Mouse (Mus musculus) ES-Bruce4 (cell line): ENCODE measurements around the gene Gas2l3. TPM values are rescaled to one million over a fixed set of nuclear protein-coding genes. Genes with fewer than 3 reads are reported as not detected.

Source experiments
- H3K27ac ChIP-seq: 2 replicates; pipeline ENCODE4 v1.5.1; 2012; ENCODE audit warnings: low read length, inconsistent platforms; ENCODE audit not compliant: insufficient read depth
- H3K27me3 ChIP-seq: 2 replicates; pipeline ENCODE4 v1.6.1; 2012; ENCODE audit warnings: mild to moderate bottlenecking, low read length, inconsistent platforms; ENCODE audit not compliant: control insufficient read depth, poor library complexity, insufficient read depth, severe bottlenecking
- H3K36me3 ChIP-seq: 2 replicates; pipeline ENCODE4 v1.6.1; 2012; ENCODE audit warnings: inconsistent platforms, mild to moderate bottlenecking, low read length, moderate library complexity; ENCODE audit not compliant: control insufficient read depth, poor library complexity, insufficient read depth, severe bottlenecking
- H3K4me1 ChIP-seq: one replicate; pipeline ENCODE4 v1.8.1; 2011; ENCODE audit warnings: low read length; ENCODE audit not compliant: control insufficient read depth, insufficient read depth
- H3K4me3 ChIP-seq: 2 replicates; pipeline ENCODE4 v1.5.1; 2011; ENCODE audit warnings: low read depth, mild to moderate bottlenecking, low read length
- H3K9ac ChIP-seq: 2 replicates; pipeline ENCODE4 v1.6.1; 2012; ENCODE audit warnings: low read depth, mild to moderate bottlenecking, inconsistent platforms; ENCODE audit not compliant: poor library complexity, severe bottlenecking
- H3K9me3 ChIP-seq: replicated peaks from 2 replicates; pipeline ENCODE4 v1.6.1; 2012; ENCODE audit warnings: mild to moderate bottlenecking, low read length, inconsistent platforms; ENCODE audit not compliant: control insufficient read depth, poor library complexity, insufficient read depth, severe bottlenecking
- CTCF ChIP-seq: IDR thresholded peaks from one replicate; pipeline ENCODE4 v1.8.1; 2011; ENCODE audit warnings: low read depth, low read length
- EP300 ChIP-seq: IDR thresholded peaks from 2 replicates; pipeline ENCODE4 v1.6.1; 2011; ENCODE audit warnings: low read depth, low read length; ENCODE audit not compliant: insufficient read depth
- POLR2A ChIP-seq: IDR thresholded peaks from one replicate; pipeline ENCODE4 v1.8.1; 2011; ENCODE audit warnings: low read length; ENCODE audit not compliant: insufficient read depth
- polyA plus RNA-seq: library from polyadenylated mRNA; stranded (reverse); fragments of >200 nt; gene quantifications from 2 replicates; pipeline ENCODE4 v1.2.4, GENCODE M21; 2011; ENCODE audit warnings: low read depth; ENCODE audit not compliant: missing spikeins, insufficient read depth, insufficient read length

Gene Gas2l3
- polyA plus RNA-seq, 1 experiment: 65.0 TPM

DNA sequence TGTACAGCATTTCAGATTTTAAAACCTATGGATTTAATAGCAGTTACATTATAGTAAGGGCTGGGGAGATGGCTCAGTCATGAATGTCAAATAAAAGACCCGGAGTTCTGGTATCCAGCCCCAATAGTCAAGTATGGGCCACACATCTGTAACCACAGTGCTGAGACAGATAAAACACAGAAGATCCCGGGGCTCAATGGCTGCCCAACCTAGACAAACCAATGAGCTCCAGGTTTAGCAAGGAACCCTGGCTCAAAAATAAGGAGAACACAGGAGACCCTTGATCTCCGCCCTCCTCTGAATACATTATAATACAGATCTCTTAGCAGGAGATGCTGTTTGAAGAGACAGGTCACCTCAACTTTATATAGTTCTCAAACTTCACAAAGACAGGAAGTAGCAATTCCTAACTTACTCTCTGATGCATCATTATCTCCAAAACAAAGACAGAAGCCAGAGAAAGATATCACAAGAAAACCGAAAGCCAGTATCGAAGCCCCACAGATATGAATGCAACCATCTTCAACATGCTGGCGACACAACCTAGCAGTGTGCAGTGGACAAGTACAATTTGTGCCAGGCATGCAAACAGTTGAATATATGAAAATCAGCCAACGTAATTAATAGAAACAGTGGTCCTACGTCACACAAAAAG, 21.1 kb downstream of the Gas2l3 start:
- Histone ChIP-seq H3K9ac (no peak overlapping the region), H3K36me3 (peaks cover 28% of the 10 kb centered on the region), H3K9me3 (no peaks in the 10 kb centered on the region), H3K27me3 (no peaks in the 10 kb centered on the region), H3K27ac (no peak overlapping the region), H3K4me1 (no peaks in the 10 kb centered on the region), H3K4me3 (no peak overlapping the region)
- no peak for TF ChIP-seq EP300
- TF ChIP-seq POLR2A: no peak
- no peak for TF ChIP-seq CTCF

DNA sequence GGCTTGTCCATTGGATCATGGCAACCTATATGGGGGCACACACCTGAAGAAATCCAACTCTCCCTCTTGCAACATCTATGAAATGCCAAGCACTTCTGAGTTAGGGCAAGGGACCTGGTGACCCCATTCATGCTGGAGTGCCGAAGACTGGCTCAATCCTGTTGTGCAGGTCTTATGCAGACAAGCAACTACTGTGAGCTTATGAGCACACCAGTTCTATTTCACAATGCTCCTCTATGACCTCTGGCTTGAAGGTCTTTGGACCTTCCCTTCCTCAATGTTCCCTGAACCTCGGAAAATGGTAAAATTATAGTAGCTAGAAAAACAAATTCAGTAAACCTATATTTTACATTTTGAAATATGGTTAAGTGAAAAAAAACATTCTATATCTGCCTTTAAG, 25.8 kb downstream of the Gas2l3 start:
- peaks cover 40% of the 10 kb centered on the region for H3K36me3 ChIP-seq
- H3K9me3 ChIP-seq: no peaks in the 10 kb centered on the region
- H3K4me3 ChIP-seq: no peak overlapping the region
- H3K27me3 ChIP-seq: no peaks in the 10 kb centered on the region
- no peaks in the 10 kb centered on the region for H3K4me1 ChIP-seq
- no peak overlapping the region for H3K27ac ChIP-seq
- no peak for TF ChIP-seq EP300
- no peak for TF ChIP-seq CTCF
- H3K9ac ChIP-seq: no peak overlapping the region

DNA sequence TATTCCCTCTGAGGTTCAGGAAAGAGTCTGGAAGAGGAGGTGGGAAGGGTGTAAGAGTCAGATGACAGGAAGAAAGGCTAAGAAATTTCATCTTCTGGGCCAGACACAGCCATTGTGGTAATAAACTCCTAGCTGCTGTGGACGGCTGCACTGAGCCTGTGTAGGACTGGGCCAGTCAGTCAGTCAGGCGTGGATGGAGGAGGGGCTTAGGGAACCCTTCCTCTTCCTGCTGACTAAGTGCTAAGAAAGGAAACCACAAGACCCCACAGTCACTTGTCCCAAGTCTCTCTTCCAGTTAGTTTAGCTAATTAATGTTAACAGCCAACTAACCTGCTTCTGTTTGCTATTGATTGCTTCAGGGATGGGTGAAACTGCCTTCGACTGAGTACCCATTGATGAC, 28.3 kb downstream of the Gas2l3 start:
- TF ChIP-seq EP300 (no peak), CTCF (no peak), POLR2A (no peak)
- Histone ChIP-seq H3K9ac (no peak overlapping the region), H3K4me1 (no peaks in the 10 kb centered on the region), H3K36me3 (peaks cover 44% of the 10 kb centered on the region), H3K4me3 (no peak overlapping the region), H3K27ac (no peak overlapping the region), H3K9me3 (no peaks in the 10 kb centered on the region), H3K27me3 (no peaks in the 10 kb centered on the region)

DNA sequence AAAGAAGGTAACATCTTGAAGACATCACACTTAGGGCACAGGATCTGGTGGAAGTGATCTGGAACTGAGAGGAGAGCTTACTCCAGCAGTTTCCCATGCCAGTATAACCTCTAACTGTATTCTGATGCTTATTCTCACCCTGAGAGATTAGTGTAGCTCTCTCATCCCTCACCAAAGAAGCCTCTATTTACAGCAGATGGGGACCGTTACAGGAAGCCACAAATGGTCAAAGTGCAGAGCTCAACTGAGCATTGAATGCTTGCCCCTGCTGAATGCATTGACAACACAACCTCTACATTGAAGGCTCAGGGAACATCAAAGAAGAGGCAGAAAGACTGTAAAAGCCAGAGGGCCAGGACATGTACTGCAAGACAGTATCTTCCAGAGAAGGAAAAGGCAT, 36.2 kb downstream of the Gas2l3 start:
- no peak overlapping the region for H3K27ac ChIP-seq
- H3K9me3 ChIP-seq: no peaks in the 10 kb centered on the region
- no peak overlapping the region for H3K9ac ChIP-seq
- H3K4me3 ChIP-seq: no peak overlapping the region
- H3K27me3 ChIP-seq: no peaks in the 10 kb centered on the region
- TF ChIP-seq POLR2A: no peak
- no peak for TF ChIP-seq CTCF
- no peak for TF ChIP-seq EP300
- peaks cover 4% of the 10 kb centered on the region for H3K36me3 ChIP-seq
- no peaks in the 10 kb centered on the region for H3K4me1 ChIP-seq

DNA sequence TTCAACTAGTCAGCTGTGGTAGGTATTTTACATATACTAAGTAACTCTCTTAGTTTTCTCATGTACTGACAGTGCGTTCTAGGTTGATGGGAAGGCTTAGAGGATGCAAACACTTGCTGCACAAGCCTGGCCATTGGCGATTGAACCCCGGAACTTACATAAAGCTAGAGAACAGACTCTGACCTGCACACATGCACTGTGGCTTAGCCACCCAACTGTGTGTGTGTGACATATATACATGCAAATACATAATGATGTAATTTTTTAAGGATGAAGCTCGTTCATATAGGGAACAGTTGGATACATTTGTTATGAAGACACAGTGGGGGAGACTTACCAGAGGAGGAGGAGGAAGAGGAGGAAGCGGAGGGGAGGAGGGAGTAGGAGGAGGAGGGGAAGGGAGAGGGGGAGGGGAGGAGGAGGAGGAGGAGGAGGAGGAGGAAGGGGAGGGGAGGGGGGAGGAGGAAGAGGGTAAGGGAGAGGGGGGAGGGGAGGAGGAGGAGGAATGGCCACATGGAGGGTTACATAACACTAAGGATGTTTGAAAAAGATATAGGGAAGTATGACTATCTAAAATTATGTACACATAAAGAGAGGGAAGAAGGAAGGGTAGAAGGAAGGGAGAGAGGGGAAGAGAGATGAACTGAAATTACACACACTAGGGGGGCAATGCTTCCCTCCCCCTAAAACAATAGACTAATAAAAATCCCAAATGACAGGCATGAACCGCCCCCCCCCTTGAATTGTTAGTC, 36.9 kb downstream of the Gas2l3 start:
- TF ChIP-seq EP300 (no peak), CTCF (no peak), POLR2A (no peak)
- peaks cover 3% of the 10 kb centered on the region; the same call in 1 of the 2 replicates for H3K36me3 ChIP-seq
- H3K4me1 ChIP-seq: no peaks in the 10 kb centered on the region
- no peaks in the 10 kb centered on the region for H3K9me3 ChIP-seq
- no peak overlapping the region for H3K27ac ChIP-seq
- H3K27me3 ChIP-seq: no peaks in the 10 kb centered on the region
- no peak overlapping the region for H3K4me3 ChIP-seq
- H3K9ac ChIP-seq: no peak overlapping the region

DNA sequence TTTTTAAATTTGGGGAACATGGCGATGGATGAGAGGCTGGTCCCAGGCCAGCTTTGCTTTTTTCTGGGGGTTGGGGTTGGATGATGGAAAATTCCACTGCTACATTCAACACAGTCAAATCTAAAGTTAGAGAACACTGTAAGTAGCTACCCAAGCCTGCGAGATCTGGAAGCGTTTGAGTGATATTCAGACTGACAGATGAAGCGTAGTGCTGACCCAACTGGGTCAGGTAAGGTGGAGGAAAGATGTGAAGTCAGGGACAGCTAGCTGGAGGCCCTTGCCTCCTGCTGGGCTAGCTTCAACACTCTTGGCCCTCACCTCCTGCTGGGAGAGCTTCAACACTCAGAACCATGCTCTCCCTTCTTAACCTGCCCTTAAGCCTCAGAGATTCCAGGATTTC, 38.8 kb downstream of the Gas2l3 start:
- Histone ChIP-seq H3K27ac (no peak overlapping the region), H3K36me3 (no peaks in the 10 kb centered on the region), H3K9ac (no peak overlapping the region), H3K9me3 (peaks cover 5% of the 10 kb centered on the region; the same call in 1 of the 2 replicates), H3K4me1 (no peaks in the 10 kb centered on the region), H3K27me3 (no peaks in the 10 kb centered on the region), H3K4me3 (no peak overlapping the region)
- TF ChIP-seq POLR2A (no peak), CTCF (no peak), EP300 (no peak)
